Mouse (Mus musculus): ENCODE measurements at regions not wholly inside any gene's neighbourhood (a gene's known extent, or its start where the extent isn't known, plus 50 kb on each side); places are given as distances from the start of the nearest gene placed in this dataset.
A peak's percentile ranks its signal among the peaks of the same experiment; 100 is the strongest.

- Histone ChIP-seq H3K27me3 (ENCODE audit: insufficient read depth, low read length) (no peaks in the 10 kb centered on the region), H3K4me2 (ENCODE audit: low read depth, low read length) (no peak overlapping the region), H3K9ac (replicated peaks; ENCODE audit: low read length) (no peak overlapping the region), H3K9me3 (ENCODE audit: low read length) (no peaks in the 10 kb centered on the region), H3K36me3 (ENCODE audit: insufficient read depth, low read length) (no peaks in the 10 kb centered on the region), H3K27ac (no peak overlapping the region), H3K4me3 (ENCODE audit: low read length) (no peak overlapping the region), H3K4me1 (ENCODE audit: insufficient read depth, low read length) (peaks cover 9% of the 10 kb centered on the region)
- ATAC-seq (no peak), DNase-seq (ENCODE audit: low spot score) (no peak)
- TF ChIP-seq CTCF (IDR thresholded peaks at IDR 0.05; ENCODE audit: low read depth): no peak
- 64% methylated on average over 6 of the region's 6 CpGs for WGBS
These were observed 1318.2 kb downstream of the Defb40 start for GRCm38 (mm10) chr8:17659753-17660361.

- no peaks in the 10 kb centered on the region for H3K36me3 ChIP-seq (ENCODE audit: insufficient read depth, low read length)
- H3K9me3 ChIP-seq (ENCODE audit: low read length): no peaks in the 10 kb centered on the region
- H3K4me1 ChIP-seq (ENCODE audit: insufficient read depth, low read length): no peaks in the 10 kb centered on the region
- no peak for DNase-seq (ENCODE audit: low spot score)
- no peak overlapping the region for H3K4me2 ChIP-seq (ENCODE audit: low read depth, low read length)
- no peak overlapping the region for H3K4me3 ChIP-seq (ENCODE audit: low read length)
- H3K27me3 ChIP-seq (ENCODE audit: insufficient read depth, low read length): no peaks in the 10 kb centered on the region
- TF ChIP-seq CTCF (IDR thresholded peaks at IDR 0.05; ENCODE audit: low read depth): no peak
- H3K9ac ChIP-seq (replicated peaks; ENCODE audit: low read length): no peak overlapping the region
- 16% methylated on average over 2 of the region's 2 CpGs for WGBS
- no peak overlapping the region for H3K27ac ChIP-seq
- no peak for ATAC-seq
These were observed 1324.3 kb downstream of the Defb40 start for GRCm38 (mm10) chr8:17653786-17654185.

GRCm38 (mm10) chr8:17647559-17647958, 1330.5 kb downstream of the Defb40 start:
- Histone ChIP-seq H3K4me3 (ENCODE audit: low read length) (no peak overlapping the region), H3K4me1 (ENCODE audit: insufficient read depth, low read length) (no peaks in the 10 kb centered on the region), H3K36me3 (ENCODE audit: insufficient read depth, low read length) (no peaks in the 10 kb centered on the region), H3K27ac (no peak overlapping the region), H3K9me3 (ENCODE audit: low read length) (no peaks in the 10 kb centered on the region), H3K4me2 (ENCODE audit: low read depth, low read length) (no peak overlapping the region), H3K9ac (replicated peaks; ENCODE audit: low read length) (no peak overlapping the region), H3K27me3 (ENCODE audit: insufficient read depth, low read length) (no peaks in the 10 kb centered on the region)
- TF ChIP-seq CTCF (IDR thresholded peaks at IDR 0.05; ENCODE audit: low read depth): no peak
- DNase-seq (ENCODE audit: low spot score): peak; percentile 35
- ATAC-seq: peak; percentile 72

GRCm38 (mm10) chr8:17621109-17621508, 1356.9 kb downstream of the Defb40 start:
- ATAC-seq (no peak), DNase-seq (ENCODE audit: low spot score) (no peak)
- Histone ChIP-seq H3K9me3 (ENCODE audit: low read length) (no peaks in the 10 kb centered on the region), H3K4me3 (ENCODE audit: low read length) (no peak overlapping the region), H3K9ac (replicated peaks; ENCODE audit: low read length) (no peak overlapping the region), H3K4me2 (ENCODE audit: low read depth, low read length) (no peak overlapping the region), H3K27me3 (ENCODE audit: insufficient read depth, low read length) (no peaks in the 10 kb centered on the region), H3K36me3 (ENCODE audit: insufficient read depth, low read length) (no peaks in the 10 kb centered on the region), H3K4me1 (ENCODE audit: insufficient read depth, low read length) (no peaks in the 10 kb centered on the region), H3K27ac (no peak overlapping the region)
- WGBS: 43% methylated on average over 1 of the region's 1 CpGs
- TF ChIP-seq CTCF (IDR thresholded peaks at IDR 0.05; ENCODE audit: low read depth): no peak

GRCm38 (mm10) chr8:17618846-17619245, 1359.2 kb downstream of the Defb40 start:
- no peak for ATAC-seq

GRCm38 (mm10) chr8:17618147-17618546, 1359.9 kb downstream of the Defb40 start:
- H3K4me3 ChIP-seq (ENCODE audit: low read length): no peak overlapping the region
- H3K9ac ChIP-seq (replicated peaks; ENCODE audit: low read length): no peak overlapping the region
- DNase-seq (ENCODE audit: low spot score) (peak; percentile 5), ATAC-seq (no peak)
- H3K36me3 ChIP-seq (ENCODE audit: insufficient read depth, low read length): no peaks in the 10 kb centered on the region
- no peak overlapping the region for H3K4me2 ChIP-seq (ENCODE audit: low read depth, low read length)
- H3K27me3 ChIP-seq (ENCODE audit: insufficient read depth, low read length): no peaks in the 10 kb centered on the region
- no peak overlapping the region for H3K27ac ChIP-seq
- H3K4me1 ChIP-seq (ENCODE audit: insufficient read depth, low read length): no peaks in the 10 kb centered on the region
- no peaks in the 10 kb centered on the region for H3K9me3 ChIP-seq (ENCODE audit: low read length)
- TF ChIP-seq CTCF (IDR thresholded peaks at IDR 0.05; ENCODE audit: low read depth): no peak

More at GRCm38 (mm10) chr8:17618846-17619245, 1359.2 kb downstream of the Defb40 start:
- DNase-seq (ENCODE audit: low spot score): peak; percentile 20
- Histone ChIP-seq H3K27ac (no peak overlapping the region), H3K36me3 (ENCODE audit: insufficient read depth, low read length) (no peaks in the 10 kb centered on the region), H3K4me3 (ENCODE audit: low read length) (no peak overlapping the region), H3K27me3 (ENCODE audit: insufficient read depth, low read length) (no peaks in the 10 kb centered on the region), H3K9me3 (ENCODE audit: low read length) (no peaks in the 10 kb centered on the region), H3K4me1 (ENCODE audit: insufficient read depth, low read length) (no peaks in the 10 kb centered on the region), H3K9ac (replicated peaks; ENCODE audit: low read length) (no peak overlapping the region), H3K4me2 (ENCODE audit: low read depth, low read length) (no peak overlapping the region)
- no peak for TF ChIP-seq CTCF (IDR thresholded peaks at IDR 0.05; ENCODE audit: low read depth)

- Histone ChIP-seq H3K9ac (replicated peaks; ENCODE audit: low read length) (no peak overlapping the region), H3K27ac (no peak overlapping the region), H3K36me3 (ENCODE audit: insufficient read depth, low read length) (no peaks in the 10 kb centered on the region), H3K4me2 (ENCODE audit: low read depth, low read length) (no peak overlapping the region), H3K4me1 (ENCODE audit: insufficient read depth, low read length) (no peaks in the 10 kb centered on the region), H3K27me3 (ENCODE audit: insufficient read depth, low read length) (no peaks in the 10 kb centered on the region), H3K9me3 (ENCODE audit: low read length) (no peaks in the 10 kb centered on the region), H3K4me3 (ENCODE audit: low read length) (no peak overlapping the region)
- DNase-seq (ENCODE audit: low spot score): no peak
- TF ChIP-seq CTCF (IDR thresholded peaks at IDR 0.05; ENCODE audit: low read depth): no peak
- WGBS: 43% methylated on average over 1 of the region's 1 CpGs
- no peak for ATAC-seq
These were observed 1375.2 kb downstream of the Defb40 start for GRCm38 (mm10) chr8:17602861-17603260.

Measured in hindbrain, postnatal 0 days (tissue).